8 mouse cellular contexts compared by ENCODE assay signal in the genomic region with DNA sequence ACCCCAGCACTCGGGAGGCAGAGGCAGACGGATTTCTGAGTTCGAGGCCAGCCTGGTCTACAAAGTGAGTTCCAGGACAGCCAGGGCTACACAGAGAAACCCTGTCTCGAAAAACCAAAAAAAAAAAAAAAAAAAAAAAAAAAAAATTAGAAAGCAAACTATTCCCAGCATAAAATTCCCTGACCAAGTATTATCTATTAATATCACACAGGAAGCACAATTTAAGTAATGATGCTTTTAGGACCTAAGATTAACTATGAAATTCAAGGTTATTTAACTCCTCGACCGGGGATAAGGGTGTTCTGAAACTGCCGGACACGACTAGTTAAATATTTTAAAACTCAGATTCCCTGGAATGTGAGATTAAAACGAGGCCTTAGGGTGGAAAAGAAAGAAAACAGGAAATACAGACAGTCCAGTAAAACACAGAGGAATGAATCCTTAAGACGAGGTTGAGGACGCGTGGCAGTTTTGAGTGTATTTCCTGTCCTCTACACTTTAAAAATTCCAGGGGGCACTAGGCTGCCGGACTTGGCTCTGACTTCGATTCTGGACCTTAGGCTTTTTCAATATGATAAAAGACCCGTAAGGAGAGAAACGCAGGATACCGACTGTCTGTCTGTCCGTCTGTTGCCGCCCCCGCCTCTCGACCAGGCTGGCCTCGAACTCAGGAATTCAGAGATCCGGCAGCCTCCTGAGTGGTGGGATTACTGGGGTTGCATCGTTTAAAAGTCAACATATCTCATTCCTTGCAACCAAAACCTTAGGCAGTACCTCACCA. TPM values are rescaled to one million over a fixed set of nuclear protein-coding genes. Genes with fewer than 3 reads are reported as not detected.
DNase-seq lines count a peak whose midpoint lies in the region; ATAC-seq and TF ChIP-seq lines count a peak whose summit lies in the region.

No protein-coding gene starts in this region.

- H3K9me3 ChIP-seq in intestine, embryonic 15.5 days: no peaks in the 10 kb centered on the region
- H3K9me3 ChIP-seq in liver, embryonic 14.5 days (ENCODE audit: control insufficient read depth, low read length): no peaks in the 10 kb centered on the region
- no peaks in the 10 kb centered on the region for H3K9me3 ChIP-seq in neural tube, embryonic 11.5 days (ENCODE audit: control insufficient read depth, low read length)

- no peak; the same call in 1 of the 2 replicates for TF ChIP-seq CTCF in liver, embryonic 14.5 days (IDR thresholded peaks at IDR 0.05; ENCODE audit: low read depth)

- H3K27me3 ChIP-seq in intestine, embryonic 15.5 days (replicated peaks): no peaks in the 10 kb centered on the region
- no peaks in the 10 kb centered on the region for H3K27me3 ChIP-seq in liver, embryonic 14.5 days (ENCODE audit: control insufficient read depth, insufficient read depth, low read length)
- H3K27me3 ChIP-seq in neural tube, embryonic 11.5 days (ENCODE audit: control insufficient read depth, insufficient read depth, low read length): no peaks in the 10 kb centered on the region

- H3K9ac ChIP-seq in intestine, embryonic 15.5 days: peak overlapping the region; percentile 39
- H3K9ac ChIP-seq in liver, embryonic 14.5 days (replicated peaks): peak overlapping the region; percentile 83
- H3K9ac ChIP-seq in neural tube, embryonic 11.5 days (ENCODE audit: low read length): peak overlapping the region; percentile 94

- peak overlapping the region; percentile 99 for H3K27ac ChIP-seq in intestine, embryonic 15.5 days
- H3K27ac ChIP-seq in liver, embryonic 14.5 days: peak overlapping the region; percentile 88
- peak overlapping the region; percentile 63 for H3K27ac ChIP-seq in neural tube, embryonic 11.5 days (ENCODE audit: low read depth, low read length)

- no peaks in the 10 kb centered on the region for H3K36me3 ChIP-seq in intestine, embryonic 15.5 days
- no peaks in the 10 kb centered on the region for H3K36me3 ChIP-seq in liver, embryonic 14.5 days (replicated peaks; ENCODE audit: control insufficient read depth, insufficient read depth, low read depth)
- no peaks in the 10 kb centered on the region for H3K36me3 ChIP-seq in neural tube, embryonic 11.5 days (ENCODE audit: control insufficient read depth, insufficient read depth, low read length)

- peak overlapping the region; percentile 63 for H3K4me2 ChIP-seq in intestine, embryonic 15.5 days (replicated peaks)
- peak overlapping the region; percentile 79 for H3K4me2 ChIP-seq in liver, embryonic 14.5 days (ENCODE audit: low read depth)
- peak overlapping the region; percentile 54 for H3K4me2 ChIP-seq in neural tube, embryonic 11.5 days (ENCODE audit: low read depth)

- peak; percentile 6 for ATAC-seq in intestine, embryonic 15.5 days
- no peak; the same call in 1 of the 2 replicates for ATAC-seq in liver, embryonic 14.5 days (ENCODE audit: insufficient read depth)
- ATAC-seq in neural tube, embryonic 11.5 days (ENCODE audit: insufficient read depth, low FRiP score, low TSS enrichment): no peak

- TF ChIP-seq EP300 in liver, embryonic 14.5 days (IDR thresholded peaks at IDR 0.05; ENCODE audit: low read depth): no peak

- peak overlapping the region; percentile 93 for H3K4me3 ChIP-seq in intestine, embryonic 15.5 days (replicated peaks)
- H3K4me3 ChIP-seq in liver, embryonic 14.5 days (ENCODE audit: insufficient read depth in 1 of 2, low read depth in 2 of 2, low read length in 2 of 2): peak overlapping the region; percentile 73 to 86
- peak overlapping the region; percentile 88 for H3K4me3 ChIP-seq in neural tube, embryonic 11.5 days (ENCODE audit: low read depth, low read length)

- peaks cover 13% of the 10 kb centered on the region; the same call in 1 of the 2 replicates for H3K4me1 ChIP-seq in intestine, embryonic 15.5 days (replicated peaks)
- peaks cover 6 to 21% of the 10 kb centered on the region in 2 experiments for H3K4me1 ChIP-seq in liver, embryonic 14.5 days (replicated peaks; ENCODE audit: control insufficient read depth in 2 of 2, insufficient read depth in 2 of 2, low read length in 1 of 2)
- H3K4me1 ChIP-seq in neural tube, embryonic 11.5 days (ENCODE audit: control insufficient read depth, insufficient read depth, low read length): peaks cover 13% of the 10 kb centered on the region

- DNase-seq in urinary bladder, postnatal 36 days (ENCODE audit: low spot score in 2 of 2): peak; percentile 13 to 19
- no peak for DNase-seq in urinary bladder, postnatal 10 days (ENCODE audit: low spot score)
- DNase-seq in cerebellum, adult 9-11 months: peak; percentile 71
- DNase-seq in forelimb bud, embryonic 11.5 days (ENCODE audit: low read depth, low spot score): peak; percentile 13
- DNase-seq in liver, embryonic 14.5 days (ENCODE audit: low read depth in 3 of 3, low spot score in 3 of 3): peak in 2 of 3 experiments; percentile 20 to 32
- peak; percentile 15 for DNase-seq in neural tube, embryonic 11.5 days (ENCODE audit: low spot score)
- peak; percentile 66 for DNase-seq in thymus, postnatal 4 days

- 17% methylated on average over 24 of the region's 24 CpGs for WGBS in intestine, embryonic 15.5 days
- WGBS in liver, embryonic 14.5 days (ENCODE audit: insufficient replicate concordance): 13% methylated on average over 23 of the region's 24 CpGs
- 30% methylated on average over 23 of the region's 24 CpGs for WGBS in neural tube, embryonic 11.5 days

RNA-seq across cellular contexts. Expression of a gene that starts 1.5 kb away (rescaled TPM):
- 7.9 and 10.9 TPM in 2 replicates for polyA plus RNA-seq in intestine, embryonic 15.5 days (2015; fragmentation: Nextera tagmentation; extraction: Ambion mirVana)
- 3.2 and 4.2 TPM in 2 replicates for polyA plus RNA-seq in liver, embryonic 14.5 days (2012; rRNA removed)
- polyA plus RNA-seq in liver, embryonic 14.5 days (2014; fragmentation: Nextera tagmentation; extraction: Ambion mirVana): 3.5 and 6.1 TPM in 2 replicates
- polyA plus RNA-seq in neural tube, embryonic 11.5 days (2014; fragmentation: Nextera tagmentation; extraction: Ambion mirVana): 17.2 and 23.0 TPM in 2 replicates

RNA-seq across cellular contexts. Expression of a gene that starts 30.1 kb away (rescaled TPM):
- polyA plus RNA-seq in intestine, embryonic 15.5 days (2015; fragmentation: Nextera tagmentation; extraction: Ambion mirVana): 3.6 and 4.2 TPM in 2 replicates
- 0.62 and 0.74 TPM in 2 replicates for polyA plus RNA-seq in liver, embryonic 14.5 days (2012; rRNA removed)
- polyA plus RNA-seq in liver, embryonic 14.5 days (2014; fragmentation: Nextera tagmentation; extraction: Ambion mirVana): 0.42 and 0.43 TPM in 2 replicates
- 10.6 and 11.5 TPM in 2 replicates for polyA plus RNA-seq in neural tube, embryonic 11.5 days (2014; fragmentation: Nextera tagmentation; extraction: Ambion mirVana)

Comparison
In these comparisons a context has a peak if more than half of its experiments do, and no peak if none do; other contexts are left out.
1. H3K9ac ChIP-seq: peak in every context shown above with its lines; median percentile 94 in neural tube, embryonic 11.5 days; 83 in liver, embryonic 14.5 days; 39 in intestine, embryonic 15.5 days.